Mouse (Mus musculus) left cerebral cortex, adult 8-10 months (tissue): ENCODE results near the gene Gm10721. TPM values are rescaled to one million over a fixed set of nuclear protein-coding genes. Genes with fewer than 3 reads are reported as not detected.
A peak's percentile ranks its signal among the peaks of the same experiment; 100 is the strongest.
"Not testable (repeated sequence)": the region's sequence is repeated elsewhere in the genome, so short reads cannot be mapped to it uniquely, and the experiment has no call there.

Experiments used
- DNase-seq, 2 experiments: peaks; one replicate each; pipeline ENCODE4 v3.0.0; 2022; ENCODE audit warnings: low spot score in 2 of 2
- total RNA-seq, 4 experiments: library from RNA; stranded (reverse); gene quantifications; 2 replicates each; pipeline ENCODE4 v1.2.4; 2022

Gene Gm10721
- total RNA-seq, result 1 to 10 TPM in 1 of 4 experiments, not detected in 3; 1.5 TPM

GRCm38 (mm10) chr9:3012733-3013279, at the start of gene Gm10721:
Gm10721 (plus strand) TSS chr9:3013140.
- DNase-seq, result not testable (repeated sequence)

DNA sequence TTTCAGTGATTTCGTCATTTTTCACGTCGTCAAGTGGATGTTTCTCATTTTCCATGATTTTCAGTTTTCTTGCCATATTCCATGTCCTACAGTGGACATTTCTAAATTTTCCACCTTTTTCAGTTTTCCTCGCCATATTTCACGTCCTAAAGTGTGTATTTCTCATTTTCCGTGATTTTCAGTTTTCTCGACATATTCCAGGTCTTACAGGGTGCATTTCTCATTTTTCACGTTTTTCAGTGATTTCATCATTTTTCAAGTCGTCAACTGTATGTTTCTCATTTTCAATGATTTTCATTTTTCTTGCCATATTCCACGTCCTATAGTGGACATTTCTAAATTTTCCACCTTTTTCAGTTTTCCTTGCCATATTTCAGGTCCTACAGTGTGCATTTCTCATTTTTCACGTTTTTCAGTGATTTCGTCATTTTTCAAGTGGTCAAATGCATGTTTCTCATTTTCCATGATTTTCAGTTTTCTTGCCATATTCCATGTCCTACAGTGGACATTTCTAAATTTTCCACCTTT, 12.4 kb upstream of the Gm10721 start, which contains the start of gene Gm10722:
TSS of gene Gm10722 (plus strand) at position 478 of the 528 bp plus-strand sequence.
- peak; percentile 12 to 14 for DNase-seq

DNA sequence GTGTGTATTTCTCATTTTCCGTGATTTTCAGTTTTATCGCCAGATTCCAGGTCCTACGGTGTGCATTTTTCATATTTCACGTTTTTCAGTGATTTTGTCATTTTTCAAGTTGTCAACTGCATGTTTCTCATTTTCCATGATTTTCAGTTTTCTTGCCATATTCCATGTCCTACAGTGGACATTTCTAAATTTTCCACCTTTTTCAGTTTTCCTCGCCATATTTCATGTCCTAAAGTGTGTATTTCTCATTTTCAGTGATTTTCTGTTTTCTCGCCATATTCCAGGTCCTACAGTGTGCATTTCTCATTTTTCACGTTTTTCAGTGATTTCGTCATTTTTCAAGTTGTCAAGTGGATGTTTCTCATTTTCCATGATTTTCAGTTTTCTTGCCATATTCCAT, 11.9 kb upstream of the Gm10721 start:
- DNase-seq, result peak in 1 of 2 experiments; percentile 14

DNA sequence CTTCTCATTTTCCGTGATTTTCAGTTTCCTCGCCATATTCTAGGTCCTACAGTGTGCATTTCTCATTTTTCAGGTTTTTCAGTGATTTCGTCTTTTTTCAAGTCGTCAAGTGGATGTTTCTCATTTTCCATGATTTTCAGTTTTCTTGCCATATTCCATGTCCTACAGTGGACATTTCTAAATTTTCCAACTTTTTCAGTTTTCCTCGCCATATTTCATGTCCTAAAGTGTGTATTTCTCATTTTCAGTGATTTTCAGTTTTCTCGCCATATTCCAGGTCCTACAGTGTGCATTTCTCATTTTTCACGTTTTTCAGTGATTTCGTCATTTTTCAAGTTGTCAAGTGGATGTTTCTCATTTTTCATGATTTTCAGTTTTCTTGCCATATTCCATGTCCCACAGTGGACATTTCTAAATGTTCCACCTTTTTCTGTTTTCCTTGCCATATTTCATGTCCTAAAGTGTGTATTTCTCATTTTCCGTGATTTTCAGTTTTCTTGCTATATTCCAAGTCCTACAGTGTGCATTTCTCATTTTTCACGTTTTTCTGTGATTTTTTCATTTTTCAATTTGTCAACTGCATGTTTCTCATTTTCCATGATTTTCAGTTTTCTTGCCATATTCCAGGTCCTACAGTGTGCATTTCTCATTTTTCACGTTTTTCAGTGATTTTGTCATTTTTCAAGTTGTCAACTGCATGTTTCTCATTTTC, 10.8 kb upstream of the Gm10721 start:
- DNase-seq, result peak; percentile 93 to 99

GRCm38 (mm10) chr9:3002794-3003396, 10.0 kb upstream of the Gm10721 start, which contains the start of gene Gm11168:
Gm11168 (plus strand) TSS chr9:3003346.
- DNase-seq, result not testable (repeated sequence)

- not testable (repeated sequence) for DNase-seq
Observed at GRCm38 (mm10) chr9:3006179-3006578, 6.8 kb upstream of the Gm10721 start.

DNA sequence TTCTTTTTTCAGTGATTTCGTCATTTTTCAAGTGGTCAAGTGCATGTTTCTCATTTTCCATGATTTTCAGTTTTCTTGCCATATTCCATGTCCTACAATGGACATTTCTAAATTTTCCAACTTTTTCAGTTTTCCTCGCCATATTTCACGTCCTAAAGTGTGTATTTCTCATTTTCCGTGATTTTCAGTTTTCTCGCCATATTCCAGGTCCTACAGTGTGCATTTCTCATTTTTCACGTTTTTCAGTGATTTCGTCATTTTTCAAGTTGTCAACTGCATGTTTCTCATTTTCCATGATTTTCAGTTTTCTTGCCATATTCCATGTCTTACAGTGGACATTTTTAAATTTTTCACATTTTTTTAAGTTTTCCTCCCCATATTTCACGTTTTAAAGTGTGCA, 6.3 kb upstream of the Gm10721 start:
- DNase-seq, result peak; percentile 98 to 100

DNA sequence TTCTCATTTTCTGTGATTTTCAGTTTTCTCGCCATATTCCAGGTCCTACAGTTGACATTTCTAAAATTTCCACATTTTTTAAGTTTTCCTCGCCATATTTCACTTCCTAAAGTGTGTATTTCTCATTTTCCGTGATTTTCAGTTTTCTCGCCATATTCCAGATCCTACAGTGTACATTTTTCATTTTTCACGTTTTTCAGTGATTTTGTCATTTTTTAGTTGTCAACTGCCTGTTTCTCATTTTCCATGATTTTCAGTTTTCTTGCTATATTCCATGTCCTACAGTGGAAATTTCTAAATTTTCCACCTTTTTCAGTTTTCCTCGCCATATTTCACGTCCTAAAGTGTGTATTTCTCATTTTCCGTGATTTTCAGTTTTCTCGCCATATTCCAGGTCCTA, 5.7 kb upstream of the Gm10721 start:
- DNase-seq, result not testable (repeated sequence)

- DNase-seq, result not testable (repeated sequence)
Observed at GRCm38 (mm10) chr9:3009331-3009730, 3.6 kb upstream of the Gm10721 start.

DNA sequence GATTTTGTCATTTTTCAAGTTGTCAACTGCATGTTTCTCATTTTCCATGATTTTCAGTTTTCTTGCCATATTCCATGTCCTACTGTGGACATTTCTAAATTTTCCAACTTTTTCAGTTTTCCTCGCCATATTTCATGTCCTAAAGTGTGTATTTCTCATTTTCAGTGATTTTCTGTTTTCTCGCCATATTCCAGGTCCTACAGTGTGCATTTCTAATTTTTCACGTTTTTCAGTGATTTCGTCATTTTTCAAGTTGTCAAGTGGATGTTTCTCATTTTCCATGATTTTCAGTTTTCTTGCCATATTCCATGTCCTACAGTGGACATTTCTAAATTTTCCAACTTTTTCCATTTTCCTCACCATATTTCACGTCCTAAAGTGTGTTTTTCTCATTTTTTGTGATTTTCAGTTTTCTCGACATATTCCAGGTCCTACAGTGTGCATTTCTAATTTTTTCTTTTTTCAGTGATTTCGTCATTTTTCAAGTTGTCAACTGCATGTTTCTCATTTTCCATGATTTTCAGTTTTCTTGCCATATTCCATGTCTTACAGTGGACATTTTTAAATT, 802 bp upstream of the Gm10721 start:
- DNase-seq, result not testable (repeated sequence)

GRCm38 (mm10) chr9:3015354-3015753, 2.4 kb downstream of the Gm10721 start, which contains the start of gene Gm10720:
Gm10720 (plus strand) TSS chr9:3015654.
- not testable (repeated sequence) for DNase-seq

DNA sequence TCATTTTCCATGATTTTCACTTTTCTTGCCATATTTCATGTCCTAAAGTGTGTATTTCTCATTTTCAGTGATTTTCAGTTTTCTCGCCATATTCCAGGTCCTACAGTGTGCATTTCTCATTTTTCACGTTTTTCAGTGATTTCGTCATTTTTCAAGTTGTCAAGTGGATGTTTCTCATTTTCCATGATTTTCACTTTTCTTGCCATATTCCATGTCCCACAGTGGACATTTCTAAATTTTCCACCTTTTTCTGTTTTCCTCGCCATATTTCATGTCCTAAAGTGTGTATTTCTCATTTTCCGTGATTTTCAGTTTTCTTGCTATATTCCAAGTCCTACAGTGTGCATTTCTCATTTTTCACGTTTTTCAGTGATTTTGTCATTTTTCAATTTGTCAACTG, 3.0 kb downstream of the Gm10721 start:
- not testable (repeated sequence) for DNase-seq

DNA sequence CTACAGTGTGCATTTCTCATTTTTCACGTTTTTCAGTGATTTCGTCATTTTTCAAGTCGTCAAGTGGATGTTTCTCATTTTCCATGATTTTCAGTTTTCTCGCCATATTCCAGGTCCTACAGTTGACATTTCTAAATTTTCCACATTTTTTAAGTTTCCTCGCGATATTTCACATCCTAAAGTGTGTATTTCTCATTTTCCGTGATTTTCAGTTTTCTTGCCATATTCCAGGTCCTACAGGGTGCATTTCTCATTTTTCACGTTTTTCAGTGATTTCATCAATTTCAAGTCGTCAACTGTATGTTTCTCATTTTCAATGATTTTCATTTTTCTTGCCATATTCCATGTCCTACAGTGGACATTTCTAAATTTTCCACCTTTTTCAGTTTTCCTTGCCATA, 4.2 kb downstream of the Gm10721 start, which contains the start of gene Gm10719:
TSS of gene Gm10719 (plus strand) at position 301 of the 400 bp plus-strand sequence.
- DNase-seq, result not testable (repeated sequence)

DNA sequence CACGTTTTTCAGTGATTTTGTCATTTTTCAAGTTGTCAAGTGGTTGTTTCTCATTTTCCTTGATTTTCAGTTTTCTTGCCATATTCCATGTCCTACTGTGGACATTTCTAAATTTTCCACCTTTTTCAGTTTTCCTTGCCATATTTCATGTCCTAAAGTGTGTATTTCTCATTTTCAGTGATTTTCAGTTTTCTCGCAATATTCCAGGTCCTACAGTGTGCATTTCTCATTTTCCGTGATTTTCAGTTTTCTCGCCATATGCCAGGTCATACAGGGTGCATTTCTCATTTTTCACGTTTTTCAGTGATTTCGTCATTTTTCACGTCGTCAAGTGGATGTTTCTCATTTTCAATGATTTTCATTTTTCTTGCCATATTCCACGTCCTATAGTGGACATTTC, 6.0 kb downstream of the Gm10721 start:
- DNase-seq, result peak; percentile 1 to 60

DNA sequence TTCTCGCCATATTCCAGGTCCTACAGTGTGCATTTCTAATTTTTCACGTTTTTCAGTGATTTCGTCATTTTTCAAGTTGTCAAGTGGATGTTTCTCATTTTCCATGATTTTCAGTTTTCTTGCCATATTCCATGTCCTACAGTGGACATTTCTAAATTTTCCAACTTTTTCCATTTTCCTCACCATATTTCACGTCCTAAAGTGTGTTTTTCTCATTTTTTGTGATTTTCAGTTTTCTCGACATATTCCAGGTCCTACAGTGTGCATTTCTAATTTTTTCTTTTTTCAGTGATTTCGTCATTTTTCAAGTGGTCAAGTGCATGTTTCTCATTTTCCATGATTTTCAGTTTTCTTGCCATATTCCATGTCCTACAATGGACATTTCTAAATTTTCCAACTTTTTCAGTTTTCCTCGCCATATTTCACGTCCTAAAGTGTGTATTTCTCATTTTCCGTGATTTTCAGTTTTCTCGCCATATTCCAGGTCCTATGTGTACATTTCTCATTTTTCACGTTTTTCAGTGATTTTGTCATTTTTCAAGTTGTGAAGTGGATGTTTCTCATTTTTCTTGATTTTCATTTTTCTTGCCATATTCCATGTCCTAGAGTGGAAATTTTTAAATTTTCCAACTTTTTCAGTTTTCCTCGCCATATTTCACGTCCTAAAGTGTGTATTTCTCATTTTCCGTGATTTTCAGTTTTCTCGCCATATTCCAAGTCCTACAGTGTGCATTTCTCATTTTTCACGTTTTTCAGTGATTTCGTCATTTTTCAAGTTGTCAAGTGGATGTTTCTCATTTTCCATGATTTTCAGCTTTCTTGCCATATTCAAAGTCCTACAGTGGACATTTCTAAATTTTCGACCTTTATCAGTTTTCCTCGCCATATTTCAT, 7.1 kb downstream of the Gm10721 start:
- DNase-seq, result peak; percentile 3 to 70

DNA sequence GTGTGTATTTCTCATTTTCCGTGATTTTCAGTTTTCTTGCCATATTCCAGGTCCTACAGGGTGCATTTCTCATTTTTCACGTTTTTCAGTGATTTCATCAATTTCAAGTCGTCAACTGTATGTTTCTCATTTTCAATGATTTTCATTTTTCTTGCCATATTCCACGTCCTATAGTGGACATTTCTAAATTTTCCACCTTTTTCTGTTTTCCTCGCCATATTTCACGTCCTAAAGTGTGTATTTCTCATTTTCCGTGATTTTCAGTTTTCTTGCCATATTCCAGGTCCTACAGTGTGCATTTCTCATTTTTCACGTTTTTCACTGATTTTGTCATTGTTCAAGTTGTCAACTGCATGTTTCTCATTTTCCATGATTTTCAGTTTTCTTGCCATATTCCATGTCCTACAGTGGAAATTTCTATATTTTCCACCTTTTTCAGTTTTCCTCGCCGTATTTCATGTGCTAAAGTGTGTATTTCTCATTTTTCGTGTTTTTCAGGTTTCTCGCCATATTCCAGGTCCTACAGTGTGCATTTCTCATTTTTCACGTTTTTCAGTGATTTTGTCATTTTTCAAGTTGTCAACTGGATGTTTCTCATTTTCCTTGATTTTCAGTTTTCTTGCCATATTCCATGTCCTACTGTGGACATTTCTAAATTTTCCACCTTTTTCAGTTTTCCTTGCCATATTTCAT, 9.5 kb downstream of the Gm10721 start:
- DNase-seq, result peak; percentile 43 to 81

GRCm38 (mm10) chr9:3023312-3023984, 10.5 kb downstream of the Gm10721 start, which contains the start of gene Gm10718:
Gm10718 (plus strand) TSS chr9:3023547.
- peak; percentile 18 to 44 for DNase-seq

- peak; percentile 99 to 100 for DNase-seq
Observed at GRCm38 (mm10) chr9:3023985-3024648, 11.2 kb downstream of the Gm10721 start.
